Mouse (Mus musculus) limb, embryonic 13.5 days (tissue): ENCODE results near the gene Tmprss7. TPM values are rescaled to one million over a fixed set of nuclear protein-coding genes. Genes with fewer than 3 reads are reported as not detected.

Experiments
- ATAC-seq: fragments of 200-750 bp; cut with Nextera tagmentation; 2 replicates; pipeline ENCODE4 v1.8.0; 2017; ENCODE audit warnings: low read depth, moderate number of reproducible peaks, moderate TSS enrichment; ENCODE audit not compliant: low FRiP score
- H3K27ac ChIP-seq: fragments of 300-500 bp; sonication (generic); 2 replicates; pipeline ENCODE4 v1.5.1; 2015; ENCODE audit warnings: inconsistent platforms, mild to moderate bottlenecking, moderate library complexity
- H3K27me3 ChIP-seq: fragments of 300-500 bp; sonication (generic); 2 replicates; pipeline ENCODE4 v1.6.1; 2015; ENCODE audit warnings: mild to moderate bottlenecking, inconsistent platforms
- H3K36me3 ChIP-seq: fragments of 300-500 bp; sonication (generic); 2 replicates; pipeline ENCODE4 v1.6.1; 2015; ENCODE audit warnings: inconsistent platforms, mild to moderate bottlenecking, moderate library complexity
- H3K4me1 ChIP-seq: fragments of 300-500 bp; sonication (generic); 2 replicates; pipeline ENCODE4 v1.6.1; 2015; ENCODE audit warnings: inconsistent platforms
- H3K4me2 ChIP-seq: fragments of 300-500 bp; sonication (generic); replicated peaks from 2 replicates; pipeline ENCODE4 v1.6.1; 2015; ENCODE audit warnings: inconsistent platforms, mild to moderate bottlenecking, moderate library complexity
- H3K4me3 ChIP-seq: fragments of 300-500 bp; sonication (generic); 2 replicates; pipeline ENCODE4 v1.5.1; 2015; ENCODE audit warnings: moderate library complexity, mild to moderate bottlenecking, inconsistent platforms
- H3K9ac ChIP-seq: fragments of 300-500 bp; sonication (generic); 2 replicates; pipeline ENCODE4 v1.6.1; 2015; ENCODE audit warnings: mild to moderate bottlenecking, inconsistent platforms
- H3K9me3 ChIP-seq: fragments of 300-500 bp; sonication (generic); 2 replicates; pipeline ENCODE4 v1.6.1; 2016; ENCODE audit warnings: inconsistent platforms
- WGBS: fragments of 180-500 bp; shearing (Covaris S2); methylation state at CpG from one replicate; pipeline ENCODE4 v1.1.7; 2015; 5-methylcytosine and 5-hydroxymethylcytosine counted together
- polyA plus RNA-seq: library from polyadenylated mRNA; unstranded; fragments of >200 nt; fragmentation: Nextera tagmentation; extraction: Ambion mirVana; gene quantifications from 2 replicates; pipeline ENCODE4 v1.2.1, GENCODE M21; 2015

Gene Tmprss7
- polyA plus RNA-seq, 1 experiment from 2014 or later = 0.09 TPM

- H3K4me2 ChIP-seq = no peak overlapping the region
- no peaks in the 10 kb centered on the region for H3K4me1 ChIP-seq
- no peak overlapping the region for H3K4me3 ChIP-seq
- H3K9me3 ChIP-seq = no peaks in the 10 kb centered on the region
- H3K27ac ChIP-seq = no peak overlapping the region
- H3K27me3 ChIP-seq = no peaks in the 10 kb centered on the region
- no peak for ATAC-seq
- 40% methylated on average over 1 of the region's 1 CpGs for WGBS
- no peaks in the 10 kb centered on the region for H3K36me3 ChIP-seq
- no peak overlapping the region for H3K9ac ChIP-seq
These were observed 17.0 kb downstream of the Tmprss7 start for GRCm38 (mm10) chr16:45676462-45676861.

- Histone ChIP-seq H3K27me3 (no peaks in the 10 kb centered on the region), H3K4me1 (no peaks in the 10 kb centered on the region), H3K9me3 (no peaks in the 10 kb centered on the region), H3K27ac (no peak overlapping the region), H3K4me2 (no peak overlapping the region), H3K4me3 (no peak overlapping the region), H3K36me3 (no peaks in the 10 kb centered on the region), H3K9ac (no peak overlapping the region)
- WGBS = 78% methylated on average over 4 of the region's 4 CpGs
- ATAC-seq = no peak
These were observed 23.5 kb downstream of the Tmprss7 start for GRCm38 (mm10) chr16:45670005-45670404.

GRCm38 (mm10) chr16:45668178-45668577 is 25.3 kb downstream of the Tmprss7 start:
- Histone ChIP-seq H3K4me2 (no peak overlapping the region), H3K36me3 (no peaks in the 10 kb centered on the region), H3K4me1 (no peaks in the 10 kb centered on the region), H3K27me3 (no peaks in the 10 kb centered on the region), H3K27ac (no peak overlapping the region), H3K9me3 (no peaks in the 10 kb centered on the region), H3K9ac (no peak overlapping the region), H3K4me3 (no peak overlapping the region)
- WGBS = 74% methylated on average over 3 of the region's 3 CpGs
- no peak for ATAC-seq

- no peak for ATAC-seq
- no peaks in the 10 kb centered on the region for H3K4me1 ChIP-seq
- no peak overlapping the region for H3K9ac ChIP-seq
- H3K27me3 ChIP-seq = no peaks in the 10 kb centered on the region
- 75% methylated on average over 2 of the region's 2 CpGs for WGBS
- H3K4me3 ChIP-seq = no peak overlapping the region
- H3K9me3 ChIP-seq = no peaks in the 10 kb centered on the region
- no peak overlapping the region for H3K27ac ChIP-seq
- H3K36me3 ChIP-seq = no peaks in the 10 kb centered on the region
- H3K4me2 ChIP-seq = no peak overlapping the region
These were observed 27.3 kb downstream of the Tmprss7 start for GRCm38 (mm10) chr16:45666136-45666535.

- no peak for ATAC-seq
- Histone ChIP-seq H3K27me3 (no peaks in the 10 kb centered on the region), H3K27ac (no peak overlapping the region), H3K9ac (no peak overlapping the region), H3K9me3 (no peaks in the 10 kb centered on the region), H3K36me3 (no peaks in the 10 kb centered on the region), H3K4me3 (no peak overlapping the region), H3K4me2 (no peak overlapping the region), H3K4me1 (no peaks in the 10 kb centered on the region)
These were observed 31.1 kb downstream of the Tmprss7 start for GRCm38 (mm10) chr16:45662381-45662780.

- Histone ChIP-seq H3K9ac (no peak overlapping the region), H3K4me1 (no peaks in the 10 kb centered on the region), H3K4me3 (no peak overlapping the region), H3K27me3 (peaks cover 8% of the 10 kb centered on the region), H3K9me3 (no peaks in the 10 kb centered on the region), H3K36me3 (no peaks in the 10 kb centered on the region), H3K4me2 (no peak overlapping the region), H3K27ac (no peak overlapping the region)
- 85% methylated on average over 4 of the region's 4 CpGs for WGBS
- ATAC-seq = no peak
These were observed 33.9 kb downstream of the Tmprss7 start for GRCm38 (mm10) chr16:45659596-45659995.

- ATAC-seq = no peak
- Histone ChIP-seq H3K4me2 (no peak overlapping the region), H3K27ac (no peak overlapping the region), H3K9ac (no peak overlapping the region), H3K4me3 (no peak overlapping the region), H3K9me3 (no peaks in the 10 kb centered on the region), H3K4me1 (peaks cover 10% of the 10 kb centered on the region; the same call in 1 of the 2 replicates), H3K27me3 (peaks cover 20% of the 10 kb centered on the region), H3K36me3 (no peaks in the 10 kb centered on the region)
- WGBS = 88% methylated on average over 1 of the region's 1 CpGs
These were observed 35.2 kb downstream of the Tmprss7 start for GRCm38 (mm10) chr16:45658248-45658647.

- WGBS = 90% methylated on average over 12 of the region's 12 CpGs
- Histone ChIP-seq H3K27ac (no peak overlapping the region), H3K9ac (no peak overlapping the region), H3K36me3 (no peaks in the 10 kb centered on the region), H3K4me3 (no peak overlapping the region), H3K27me3 (peaks cover 26% of the 10 kb centered on the region), H3K4me2 (no peak overlapping the region), H3K9me3 (no peaks in the 10 kb centered on the region), H3K4me1 (peaks cover 11% of the 10 kb centered on the region; the same call in 1 of the 2 replicates)
- ATAC-seq = no peak
These were observed 35.8 kb downstream of the Tmprss7 start for GRCm38 (mm10) chr16:45657574-45658159.

GRCm38 (mm10) chr16:45654465-45654864 is 39.0 kb downstream of the Tmprss7 start:
- H3K4me3 ChIP-seq = peak overlapping the region; percentile 38; the same call in 1 of the 2 replicates
- no peak overlapping the region for H3K27ac ChIP-seq
- ATAC-seq = no peak
- 64% methylated on average over 9 of the region's 9 CpGs for WGBS
- H3K4me1 ChIP-seq = peaks cover 11% of the 10 kb centered on the region; the same call in 1 of the 2 replicates
- peaks cover 31% of the 10 kb centered on the region for H3K27me3 ChIP-seq
- peak overlapping the region; percentile 76; the same call in 1 of the 2 replicates for H3K4me2 ChIP-seq
- H3K9me3 ChIP-seq = no peaks in the 10 kb centered on the region
- H3K36me3 ChIP-seq = no peaks in the 10 kb centered on the region
- no peak overlapping the region for H3K9ac ChIP-seq

GRCm38 (mm10) chr16:45653934-45654332 is 39.5 kb downstream of the Tmprss7 start, which contains the start of gene BC016579:
Gene BC016579, minus strand, starts transcription at chr16:45654068.
- Histone ChIP-seq H3K9ac (peak within 1 kb of the TSS; percentile 39; the same call in 1 of the 2 replicates), H3K4me3 (peak within 1 kb of the TSS; percentile 38), H3K4me1 (peaks cover 11% of the 10 kb centered on the region; the same call in 1 of the 2 replicates), H3K27me3 (peaks cover 31% of the 10 kb centered on the region), H3K36me3 (no peaks in the 10 kb centered on the region), H3K27ac (no peak within 1 kb of the TSS), H3K4me2 (peak within 1 kb of the TSS; percentile 76), H3K9me3 (no peaks in the 10 kb centered on the region)
- 6% methylated on average over 20 of the region's 20 CpGs for WGBS
- no peak for ATAC-seq

GRCm38 (mm10) chr16:45653009-45653933 is 40.2 kb downstream of the Tmprss7 start:
- Histone ChIP-seq H3K27ac (no peak overlapping the region), H3K36me3 (no peaks in the 10 kb centered on the region), H3K9ac (peak overlapping the region; percentile 39; the same call in 1 of the 2 replicates), H3K27me3 (peaks cover 31% of the 10 kb centered on the region), H3K9me3 (no peaks in the 10 kb centered on the region), H3K4me2 (peak overlapping the region; percentile 76), H3K4me3 (peak overlapping the region; percentile 38), H3K4me1 (peaks cover 11% of the 10 kb centered on the region; the same call in 1 of the 2 replicates)
- no peak for ATAC-seq
- 14% methylated on average over 17 of the region's 17 CpGs for WGBS

- H3K4me3 ChIP-seq = no peak overlapping the region
- no peaks in the 10 kb centered on the region for H3K36me3 ChIP-seq
- peaks cover 31% of the 10 kb centered on the region for H3K27me3 ChIP-seq
- H3K4me1 ChIP-seq = peaks cover 11% of the 10 kb centered on the region; the same call in 1 of the 2 replicates
- no peak overlapping the region for H3K4me2 ChIP-seq
- no peak overlapping the region for H3K27ac ChIP-seq
- no peaks in the 10 kb centered on the region for H3K9me3 ChIP-seq
- ATAC-seq = no peak
- 62% methylated on average over 2 of the region's 2 CpGs for WGBS
- H3K9ac ChIP-seq = no peak overlapping the region
These were observed 42.0 kb downstream of the Tmprss7 start for GRCm38 (mm10) chr16:45651497-45651896.
